Mouse (Mus musculus) natural killer cell, adult 2 months (primary cell): ENCODE measurements around the gene Rhox4c.
"Not testable (repeated sequence)": the region's sequence is repeated elsewhere in the genome, so short reads cannot be mapped to it uniquely, and the experiment has no call there.

Experiments
- DNase-seq, 2 experiments: peaks; one replicate each; pipeline ENCODE4 v3.0.0; 2022; ENCODE audit warnings: low spot score in 2 of 2

Gene Rhox4c

DNA sequence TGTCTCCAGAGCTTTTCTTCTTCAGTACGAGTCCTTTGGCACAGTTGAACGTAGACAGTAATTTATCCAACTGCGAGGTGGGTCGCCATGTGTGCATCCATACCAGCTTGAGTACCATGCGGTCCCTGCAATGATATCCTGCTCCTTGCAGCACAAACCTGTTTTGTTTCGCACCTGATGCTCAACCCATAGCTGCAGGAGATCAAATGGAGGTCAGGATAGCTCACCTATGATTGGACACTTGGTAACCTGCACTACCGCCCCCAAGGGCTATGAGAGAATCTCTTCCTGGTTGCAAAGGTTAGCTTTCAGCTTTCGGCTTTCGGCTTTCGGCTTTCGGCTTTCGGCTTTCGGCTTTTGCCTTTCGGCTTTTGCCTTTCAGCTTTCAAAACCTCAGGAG lies at the start of gene Rhox4c:
TSS of gene Rhox4c (plus strand) at position 301 of the 400 bp plus-strand sequence.
- not testable (repeated sequence) for DNase-seq

DNA sequence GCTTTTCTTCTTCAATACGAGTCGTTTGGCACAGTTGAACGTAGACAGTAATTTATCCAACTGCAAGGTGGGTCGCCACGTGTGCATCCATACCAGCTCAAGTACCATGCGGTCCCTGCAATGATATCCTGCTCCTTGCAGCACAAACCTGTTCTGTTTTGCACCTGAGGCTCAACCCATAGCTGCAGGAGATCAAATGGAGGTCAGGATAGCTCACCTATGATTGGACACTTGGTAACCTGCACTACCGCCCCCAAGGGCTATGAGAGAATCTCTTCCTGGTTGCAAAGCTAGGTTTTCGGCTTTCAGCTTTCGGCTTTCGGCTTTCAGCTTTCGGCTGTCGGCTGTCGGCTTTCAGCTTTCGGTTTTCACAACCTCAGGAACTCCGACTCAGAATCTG lies 47.9 kb upstream of the Rhox4c start, which contains the start of gene Rhox4b:
TSS of gene Rhox4b (plus strand) at position 301 of the 400 bp plus-strand sequence.
- not testable (repeated sequence) for DNase-seq

DNA sequence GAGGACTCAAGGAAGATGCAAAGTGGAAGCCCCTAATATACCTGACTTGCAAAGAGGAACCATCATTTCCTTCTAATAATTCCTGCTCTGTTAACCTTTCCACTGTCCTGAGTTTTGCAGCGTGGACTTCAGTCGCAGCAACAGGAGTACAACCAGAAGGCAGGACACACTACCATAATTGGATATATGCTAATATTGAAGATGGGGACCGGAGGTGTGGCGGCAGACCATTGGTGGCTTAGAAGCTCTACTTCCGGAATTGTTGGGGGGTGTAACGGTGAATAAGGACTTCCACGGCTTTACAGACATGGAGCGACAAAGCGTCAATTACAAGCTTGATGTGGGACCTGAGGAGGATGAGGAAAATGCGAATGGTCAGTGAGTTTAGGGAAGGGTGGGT lies 26.8 kb upstream of the Rhox4c start, which contains the start of gene Rhox2c:
TSS of gene Rhox2c (plus strand) at position 301 of the 400 bp plus-strand sequence.
- DNase-seq = not testable (repeated sequence)

DNA sequence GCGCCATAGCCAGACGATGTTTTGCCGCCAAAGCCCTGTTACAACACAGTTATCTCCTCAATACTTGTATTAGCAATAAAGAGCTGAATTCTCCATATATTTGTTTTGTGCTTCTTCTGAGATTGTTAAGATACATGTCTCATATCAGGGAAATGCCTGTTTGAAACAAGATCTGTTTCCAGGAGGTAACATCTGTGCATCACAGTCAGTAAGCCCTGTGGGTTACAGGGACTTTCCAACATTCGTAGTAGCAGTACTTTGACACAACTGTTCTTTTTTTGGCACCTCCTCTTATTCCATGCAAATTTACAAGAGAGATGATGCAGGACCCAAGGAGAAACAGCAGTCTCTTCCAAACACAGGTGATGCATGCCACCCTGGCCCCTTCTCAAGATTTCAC lies 21.9 kb upstream of the Rhox4c start, which contains the start of gene Rhox3c:
TSS of gene Rhox3c (plus strand) at position 301 of the 400 bp plus-strand sequence.
- not testable (repeated sequence) for DNase-seq

DNA sequence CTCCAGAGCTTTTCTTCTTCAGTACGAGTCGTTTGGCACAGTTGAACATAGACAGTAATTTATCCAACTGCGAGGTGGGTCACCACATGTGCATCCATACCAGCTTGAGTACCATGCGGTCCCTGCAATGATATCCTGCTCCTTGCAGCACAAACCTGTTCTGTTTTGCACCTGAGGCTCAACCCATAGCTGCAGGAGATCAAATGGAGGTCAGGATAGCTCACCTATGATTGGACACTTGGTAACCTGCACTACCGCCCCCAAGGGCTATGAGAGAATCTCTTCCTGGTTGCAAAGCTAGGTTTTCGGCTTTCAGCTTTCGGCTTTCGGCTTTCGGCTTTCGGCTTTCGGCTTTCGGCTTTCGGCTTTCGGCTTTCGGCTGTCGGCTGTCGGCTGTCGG lies 33.9 kb downstream of the Rhox4c start, which contains the start of gene Rhox4d:
TSS of gene Rhox4d (plus strand) at position 301 of the 400 bp plus-strand sequence.
- DNase-seq = not testable (repeated sequence)

DNA sequence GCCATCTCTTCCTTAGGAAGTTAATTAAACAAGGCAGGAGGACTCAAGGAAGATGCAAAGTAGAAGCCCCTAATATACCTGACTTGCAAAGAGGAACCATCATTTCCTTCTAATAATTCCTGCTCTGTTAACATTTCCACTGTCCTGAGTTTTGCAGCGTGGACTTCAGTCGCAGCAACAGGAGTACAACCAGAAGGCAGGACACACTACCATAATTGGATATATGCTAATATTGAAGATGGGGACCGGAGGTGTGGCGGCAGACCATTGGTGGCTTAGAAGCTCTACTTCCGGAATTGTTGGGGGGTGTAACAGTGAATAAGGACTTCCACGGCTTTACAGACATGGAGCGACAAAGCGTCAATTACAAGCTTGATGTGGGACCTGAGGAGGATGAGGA lies 50.0 kb downstream of the Rhox4c start, which contains the start of gene Rhox2e:
TSS of gene Rhox2e (plus strand) at position 301 of the 400 bp plus-strand sequence.
- not testable (repeated sequence) for DNase-seq
